Mouse (Mus musculus) G1E (cell line): ENCODE measurements around the gene Cyyr1. TPM values are rescaled to one million over a fixed set of nuclear protein-coding genes. Genes with fewer than 3 reads are reported as not detected.

Experiments
- ATAC-seq: 2 replicates; pipeline ENCODE4 v1.8.0; 2016; ENCODE audit warnings: mild to moderate bottlenecking; ENCODE audit not compliant: insufficient number of reproducible peaks, poor library complexity, low FRiP score, severe bottlenecking; ENCODE audit errors: extremely low read depth
- DNase-seq: peaks from one replicate; pipeline ENCODE4 v3.0.0; 2012; ENCODE audit warnings: low spot score
- H3K27me3 ChIP-seq: 2 replicates; pipeline ENCODE4 v1.6.1; 2012; ENCODE audit warnings: mild to moderate bottlenecking, low read length, inconsistent platforms; ENCODE audit not compliant: insufficient read depth
- H3K36me3 ChIP-seq: replicated peaks from 2 replicates; pipeline ENCODE3; 2012; ENCODE audit warnings: mild to moderate bottlenecking, inconsistent platforms
- H3K4me1 ChIP-seq: 2 replicates; pipeline ENCODE4 v1.6.1; 2012; ENCODE audit warnings: low read depth, low read length, inconsistent platforms, mixed read lengths; ENCODE audit not compliant: insufficient read depth
- H3K4me3 ChIP-seq: 2 replicates; pipeline ENCODE4 v1.5.1; 2012; ENCODE audit warnings: low read depth, mild to moderate bottlenecking, inconsistent platforms, low read length, moderate library complexity, mixed read lengths
- H3K9me3 ChIP-seq: replicated peaks from 2 replicates; pipeline ENCODE4 v1.6.1; 2012; ENCODE audit warnings: inconsistent platforms
- CTCF ChIP-seq: IDR thresholded peaks from 2 replicates; pipeline ENCODE4 v1.5.1; 2012; ENCODE audit warnings: low read depth, low read length, inconsistent platforms, mixed read lengths
- GATA1 ChIP-seq: IDR thresholded peaks from 2 replicates; pipeline ENCODE4 v1.6.1; 2012; ENCODE audit warnings: borderline replicate concordance, low read length, inconsistent platforms, mixed read lengths
- GATA2 ChIP-seq: IDR thresholded peaks from 2 replicates; pipeline ENCODE4 v1.6.1; 2012; ENCODE audit warnings: low read depth, low read length, inconsistent platforms, borderline replicate concordance
- POLR2AphosphoS5 ChIP-seq: IDR thresholded peaks from 2 replicates; pipeline ENCODE4 v1.6.1; 2012; ENCODE audit warnings: low read depth, low read length, inconsistent platforms; ENCODE audit not compliant: insufficient replicate concordance
- TAL1 ChIP-seq: conservative IDR thresholded peaks from 2 replicates; pipeline ENCODE4 v1.6.1; 2012; ENCODE audit warnings: low read depth, low read length, inconsistent platforms, mixed read lengths
- polyA plus RNA-seq: library from polyadenylated mRNA; stranded (reverse); fragments of >175 nt; gene quantifications from 2 replicates; pipeline ENCODE4 v1.2.3, GENCODE M21; 2012
- total RNA-seq, 2 experiments: library from RNA; stranded (forward) in 1 of 2; stranded (reverse) in 1 of 2; fragments of 200-1000 nt in 1 of 2; fragments of >200 nt in 1 of 2; fragmentation: Nextera tagmentation in 1 of 2; gene quantifications; 2 replicates each; pipeline ENCODE4 v1.2.3; 2014 to 2017

Cyyr1 gene
- total and polyA plus RNA-seq, 3 experiments = 0.44 TPM; not detected in 2

DNA sequence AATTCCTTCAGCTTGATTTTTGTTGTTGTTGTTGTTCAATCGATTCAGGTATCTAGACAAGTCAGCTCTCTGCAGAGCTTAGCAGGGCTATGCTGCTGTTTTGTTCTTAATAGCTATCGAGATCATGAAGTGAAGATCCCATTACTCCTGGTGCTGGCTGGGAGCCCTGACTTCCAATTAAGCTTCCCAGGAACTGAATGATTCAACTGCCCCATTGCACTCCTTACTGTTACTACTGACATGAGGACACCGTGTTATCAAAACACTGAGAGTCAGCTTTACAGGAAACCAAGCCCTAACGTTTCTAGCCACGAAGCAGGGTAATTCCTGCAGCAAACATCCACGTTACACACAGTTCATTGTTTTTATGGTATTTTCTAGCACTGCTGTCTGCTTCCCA is 6.7 kb downstream of the Cyyr1 start:
- H3K36me3 ChIP-seq = no peaks in the 10 kb centered on the region
- DNase-seq = no peak
- no peak for TF ChIP-seq TAL1
- no peak for TF ChIP-seq GATA1
- TF ChIP-seq POLR2AphosphoS5 = no peak

DNA sequence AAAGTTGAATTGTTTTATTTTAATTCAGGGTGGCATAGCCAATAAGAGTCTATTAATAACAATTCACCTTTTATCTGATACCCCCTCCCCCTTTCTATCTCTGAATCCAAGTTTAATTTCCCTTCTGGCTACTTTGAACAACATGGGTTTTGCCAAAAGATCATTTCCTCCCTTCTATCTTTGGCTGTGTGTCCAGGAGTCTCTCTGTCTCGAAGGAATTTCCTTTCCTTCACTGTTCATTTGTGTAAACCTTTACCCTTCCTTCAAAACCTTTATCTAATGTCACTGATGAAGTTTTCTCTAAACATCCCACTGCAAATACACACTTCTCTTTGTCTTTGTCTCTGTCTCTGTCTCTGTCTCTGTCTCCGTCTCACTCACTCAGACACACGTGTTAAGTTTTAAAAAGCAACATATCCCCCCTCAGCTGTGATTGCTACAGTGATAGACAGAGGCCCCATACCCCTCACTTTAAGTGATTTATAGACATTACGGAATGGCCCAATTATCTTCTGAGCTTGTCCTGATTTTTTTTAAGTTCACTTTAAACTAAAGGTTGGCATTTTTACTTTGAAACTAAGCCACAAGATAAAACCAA is 11.4 kb downstream of the Cyyr1 start:
- Histone ChIP-seq H3K4me1 (no peaks in the 10 kb centered on the region), H3K4me3 (no peak overlapping the region), H3K27me3 (no peaks in the 10 kb centered on the region), H3K9me3 (peaks cover 15% of the 10 kb centered on the region), H3K36me3 (no peaks in the 10 kb centered on the region)
- no peak for TF ChIP-seq TAL1
- TF ChIP-seq GATA1 = no peak
- TF ChIP-seq POLR2AphosphoS5 = no peak
- TF ChIP-seq GATA2 = no peak
- TF ChIP-seq CTCF = no peak
- no peak for ATAC-seq
- no peak for DNase-seq

More for the DNA sequence above, 6.7 kb downstream of the Cyyr1 start:
- peaks cover 23% of the 10 kb centered on the region for H3K9me3 ChIP-seq
- no peaks in the 10 kb centered on the region for H3K27me3 ChIP-seq
- H3K4me1 ChIP-seq = no peaks in the 10 kb centered on the region
- H3K4me3 ChIP-seq = no peak overlapping the region
- no peak for ATAC-seq

DNA sequence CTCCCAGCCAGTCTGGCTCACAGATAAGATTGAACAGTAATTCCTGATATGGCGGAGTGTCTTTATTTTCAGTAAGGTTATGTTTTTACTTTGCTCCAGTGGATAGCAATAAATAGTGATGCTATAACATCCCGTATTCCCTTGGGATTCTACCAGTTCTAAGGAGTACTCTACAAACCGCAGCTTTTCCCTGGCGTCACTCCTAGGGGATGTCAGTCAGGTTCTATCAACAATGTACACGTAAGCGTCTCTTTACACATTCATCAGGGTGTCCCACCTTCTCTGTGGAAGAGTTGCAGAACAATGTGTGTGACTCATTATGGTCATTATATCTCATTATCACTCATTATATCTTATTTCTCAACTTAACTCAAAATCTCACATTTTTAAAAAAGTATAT is 12.2 kb downstream of the Cyyr1 start:
- Histone ChIP-seq H3K9me3 (peaks cover 9% of the 10 kb centered on the region), H3K27me3 (no peaks in the 10 kb centered on the region), H3K36me3 (no peaks in the 10 kb centered on the region), H3K4me1 (no peaks in the 10 kb centered on the region), H3K4me3 (no peak overlapping the region)
- ATAC-seq (no peak), DNase-seq (no peak)
- TF ChIP-seq GATA1 = no peak
- TF ChIP-seq TAL1 = no peak
- no peak for TF ChIP-seq CTCF
- no peak for TF ChIP-seq POLR2AphosphoS5
- no peak for TF ChIP-seq GATA2

DNA sequence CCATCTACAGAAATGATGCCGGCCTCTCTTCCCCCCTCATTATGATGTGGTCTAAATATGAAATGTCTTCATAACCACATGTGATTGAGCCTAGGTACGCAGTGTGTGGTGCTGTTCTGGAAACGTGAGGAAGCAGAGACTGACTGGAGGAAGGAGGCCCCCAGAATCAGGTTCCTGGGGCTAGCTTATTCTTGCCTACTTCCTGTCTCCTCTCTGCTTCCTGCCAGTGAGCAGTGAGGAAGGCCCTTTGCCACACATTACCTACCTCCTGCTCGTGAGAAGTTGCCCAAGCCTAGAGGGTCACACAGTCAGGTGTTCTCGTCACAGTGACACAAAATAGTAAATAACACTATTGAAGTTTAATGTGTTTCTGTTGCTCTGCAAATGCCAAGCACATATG is 14.8 kb downstream of the Cyyr1 start:
- ATAC-seq (no peak), DNase-seq (no peak)
- no peaks in the 10 kb centered on the region for H3K27me3 ChIP-seq
- no peak overlapping the region for H3K4me3 ChIP-seq
- H3K9me3 ChIP-seq = peaks cover 3% of the 10 kb centered on the region; the same call in 1 of the 2 replicates
- no peaks in the 10 kb centered on the region for H3K4me1 ChIP-seq
- H3K36me3 ChIP-seq = no peaks in the 10 kb centered on the region
- TF ChIP-seq TAL1 (no peak), POLR2AphosphoS5 (no peak), GATA2 (no peak), GATA1 (no peak), CTCF (no peak)

DNA sequence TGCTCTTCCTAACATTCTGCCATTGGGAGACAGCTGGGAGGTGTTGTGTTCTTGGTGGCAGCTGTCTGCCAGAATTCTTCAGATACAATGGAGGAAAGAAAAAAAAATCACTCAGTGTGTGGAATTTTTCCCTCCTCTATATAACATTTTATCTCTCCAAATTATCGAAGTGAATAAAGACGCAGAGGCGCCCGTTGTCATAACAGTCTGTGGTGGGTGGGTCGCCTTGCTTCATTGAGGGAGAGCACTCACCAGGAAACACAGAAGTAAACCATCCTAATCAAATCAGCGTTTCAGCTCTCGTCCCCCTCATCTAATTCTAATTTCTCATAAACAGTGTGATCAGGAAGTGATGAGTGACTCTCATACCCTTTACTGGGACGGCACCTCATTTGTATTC is 17.1 kb downstream of the Cyyr1 start:
- DNase-seq (no peak), ATAC-seq (no peak)
- Histone ChIP-seq H3K4me3 (no peak overlapping the region), H3K9me3 (peaks cover 3% of the 10 kb centered on the region; the same call in 1 of the 2 replicates), H3K36me3 (no peaks in the 10 kb centered on the region), H3K27me3 (no peaks in the 10 kb centered on the region), H3K4me1 (no peaks in the 10 kb centered on the region)
- TF ChIP-seq CTCF = no peak
- no peak for TF ChIP-seq GATA1
- no peak for TF ChIP-seq GATA2
- no peak for TF ChIP-seq TAL1
- no peak for TF ChIP-seq POLR2AphosphoS5

DNA sequence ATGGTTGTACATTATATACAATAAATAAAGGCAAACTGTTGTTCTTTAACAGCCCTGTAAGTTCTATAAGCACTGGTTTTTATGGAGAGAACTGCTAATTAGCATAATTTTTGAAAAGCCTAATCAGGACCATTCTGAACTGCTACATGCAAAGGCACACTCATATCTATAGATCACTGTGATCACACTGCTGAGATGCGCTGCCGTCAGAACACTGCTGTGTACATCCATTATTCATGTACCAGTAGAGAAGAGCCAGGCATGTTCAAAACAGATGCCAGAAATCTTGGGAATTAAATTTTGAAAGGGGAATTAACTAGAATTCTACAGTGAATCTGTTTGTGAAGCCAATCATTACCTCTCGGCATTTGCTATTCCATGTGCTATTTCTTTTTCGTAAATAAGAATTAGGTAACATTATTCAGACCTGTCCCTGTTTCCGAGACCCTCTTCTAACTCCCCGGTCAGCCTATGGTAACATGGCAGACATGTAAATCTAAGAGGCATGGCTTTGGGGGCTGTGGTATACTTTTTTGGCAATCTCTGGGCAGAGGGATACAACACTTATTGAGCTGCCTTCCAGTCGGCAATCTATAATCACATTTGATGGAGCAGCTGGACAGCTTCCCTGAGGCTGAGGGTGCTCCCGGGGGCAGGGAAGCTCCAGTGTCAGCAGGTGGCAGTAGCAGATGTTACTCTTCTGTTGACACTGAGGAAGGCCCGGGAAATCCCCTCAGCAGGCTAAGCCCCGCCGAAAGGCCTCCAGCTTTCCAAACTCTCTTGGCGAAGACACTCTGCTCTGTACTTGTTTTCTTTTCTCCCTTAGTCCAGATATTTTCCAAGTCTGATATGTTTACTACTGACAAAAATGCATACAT is 25.2 kb downstream of the Cyyr1 start:
- peaks cover 19% of the 10 kb centered on the region for H3K9me3 ChIP-seq
- no peak for TF ChIP-seq CTCF
- H3K4me3 ChIP-seq = no peak overlapping the region
- no peaks in the 10 kb centered on the region for H3K4me1 ChIP-seq
- DNase-seq = no peak
- H3K36me3 ChIP-seq = no peaks in the 10 kb centered on the region
- ATAC-seq = no peak
- no peaks in the 10 kb centered on the region for H3K27me3 ChIP-seq
